Mouse (Mus musculus) adrenal gland, postnatal 14 days (tissue): ENCODE data around the gene Keap1. TPM values are rescaled to one million over a fixed set of nuclear protein-coding genes. Genes with fewer than 3 reads are reported as not detected.
"Not testable (repeated sequence)": the region's sequence is repeated elsewhere in the genome, so short reads cannot be mapped to it uniquely, and the experiment has no call there.

Experiments
- DNase-seq: peaks from one replicate; pipeline ENCODE4 v3.0.0; 2021; ENCODE audit warnings: mixed read lengths
- total RNA-seq: library from RNA; stranded (reverse); gene quantifications from 2 replicates; pipeline ENCODE4 v1.2.3, GENCODE M21; 2021

Gene Keap1
- total RNA-seq, 1 experiment from 2014 or later, result 42.0 TPM

GRCm38 (mm10) chr9:21196521-21197433, 42.4 kb downstream of the Keap1 start:
- no peak for DNase-seq

DNA sequence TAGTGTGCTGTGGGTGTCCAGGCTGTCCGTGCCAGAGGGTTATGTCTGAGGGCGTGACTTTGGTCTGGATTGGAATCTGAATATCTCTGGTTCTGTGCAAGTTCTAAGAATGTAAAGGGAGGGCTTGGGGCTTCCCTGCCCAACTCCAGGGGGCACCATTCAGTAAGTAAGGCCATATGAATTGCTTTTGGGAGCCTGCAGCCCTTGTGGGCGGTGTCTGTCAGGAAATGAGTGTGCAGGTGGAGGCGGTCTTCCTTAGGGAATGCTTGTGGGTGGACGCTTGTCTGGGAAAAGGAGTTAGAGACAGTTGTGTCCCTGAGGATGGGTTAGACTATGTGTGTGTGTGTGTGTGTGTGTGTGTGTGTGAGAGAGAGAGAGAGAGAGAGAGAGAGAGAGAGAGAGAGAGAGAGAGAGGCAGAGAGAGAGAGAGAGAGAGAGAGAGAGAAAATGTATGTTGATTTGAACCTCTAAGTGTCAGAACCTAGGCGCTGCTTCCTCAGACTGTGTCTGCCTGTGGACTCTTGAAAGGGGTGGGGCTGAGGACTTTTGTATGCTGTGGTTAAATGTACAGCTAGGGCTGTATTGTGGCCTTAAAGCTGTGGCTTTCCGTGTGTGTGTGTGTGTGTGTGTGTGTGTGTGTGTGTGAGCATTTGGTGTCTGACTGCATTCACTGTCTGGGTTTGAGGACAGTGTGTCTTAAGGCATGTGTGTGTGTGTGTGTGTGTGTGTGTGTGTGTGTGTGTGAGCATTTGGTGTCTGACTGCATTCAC, 43.2 kb downstream of the Keap1 start:
- DNase-seq, result not testable (repeated sequence)

DNA sequence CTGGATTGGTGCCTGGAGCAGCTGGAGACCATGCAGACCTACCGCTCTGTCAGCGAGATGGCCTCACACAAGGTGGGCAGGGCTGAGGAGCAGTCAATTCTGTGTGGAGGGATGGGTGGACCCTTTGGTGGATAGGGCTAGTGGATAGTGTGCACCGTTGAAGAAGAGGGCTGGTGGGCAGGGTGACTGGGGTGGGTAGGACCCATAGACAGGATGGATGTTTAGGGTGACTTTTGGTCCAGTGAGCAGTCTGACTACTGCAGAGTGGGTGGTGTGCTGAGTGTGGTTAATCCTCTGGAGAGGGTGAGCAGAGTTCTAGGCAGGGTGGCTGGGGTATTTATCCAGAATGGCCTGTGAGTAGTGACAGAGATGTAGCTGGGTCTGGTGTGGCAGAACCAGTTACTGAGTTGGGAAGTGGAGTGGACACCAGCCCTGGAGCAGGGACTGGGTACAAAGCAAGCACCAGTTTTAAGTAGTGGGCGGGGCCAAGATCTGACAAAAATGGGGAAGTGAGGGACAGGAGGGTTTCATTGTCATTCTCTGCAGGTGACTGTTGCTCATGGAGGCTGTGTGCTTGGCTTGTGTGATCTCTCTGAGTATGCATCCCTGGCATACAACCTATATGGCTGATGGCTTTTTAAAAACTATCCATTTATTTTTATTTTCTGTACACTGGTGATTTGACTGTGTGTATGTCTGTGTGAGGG, 44.2 kb downstream of the Keap1 start:
- no peak for DNase-seq

- no peak for DNase-seq
These were observed 45.4 kb downstream of the Keap1 start for GRCm38 (mm10) chr9:21193786-21194185.

- no peak for DNase-seq
These were observed 48.5 kb downstream of the Keap1 start for GRCm38 (mm10) chr9:21190670-21191069.

DNA sequence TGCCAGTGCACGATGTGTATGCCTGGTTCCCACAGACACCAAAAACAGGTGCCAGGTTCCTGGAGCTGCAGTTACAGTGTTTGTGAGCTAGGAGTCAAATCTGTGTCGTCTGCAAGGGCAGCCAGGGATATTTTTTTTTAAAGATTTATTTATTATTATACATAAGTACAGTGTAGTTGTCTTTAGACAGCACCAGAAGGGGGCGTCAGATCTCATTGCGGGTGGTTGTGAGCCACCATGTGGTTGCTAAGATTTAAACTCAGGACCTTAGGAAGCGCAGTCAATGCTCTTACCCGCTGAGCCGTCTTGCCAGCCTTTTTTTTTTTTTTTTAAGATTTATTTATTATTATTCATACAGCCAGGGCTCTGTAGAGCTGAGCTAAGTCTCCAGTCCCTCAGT, 49.3 kb downstream of the Keap1 start:
- DNase-seq, result peak; percentile 52

DNA sequence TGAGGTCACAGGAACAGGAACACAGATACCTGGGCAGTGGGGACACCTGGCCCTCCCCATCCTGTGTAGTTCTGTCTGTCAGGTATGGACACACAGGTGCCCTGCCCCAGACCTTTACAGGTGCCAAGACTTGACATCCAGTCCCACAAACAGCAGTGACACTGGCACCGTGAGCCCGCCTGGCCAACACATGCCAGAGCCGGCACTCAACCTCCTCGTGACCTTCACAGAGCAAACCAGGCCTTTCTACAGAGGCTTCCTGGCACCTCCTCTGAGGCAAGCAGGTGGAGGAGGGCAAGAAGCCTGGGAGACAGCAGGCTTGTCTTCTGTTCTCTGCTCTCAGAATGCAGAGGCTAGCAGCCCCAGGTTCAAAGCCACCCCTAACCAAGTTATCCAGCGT, 53.7 kb downstream of the Keap1 start:
- DNase-seq, result peak; percentile 54

DNA sequence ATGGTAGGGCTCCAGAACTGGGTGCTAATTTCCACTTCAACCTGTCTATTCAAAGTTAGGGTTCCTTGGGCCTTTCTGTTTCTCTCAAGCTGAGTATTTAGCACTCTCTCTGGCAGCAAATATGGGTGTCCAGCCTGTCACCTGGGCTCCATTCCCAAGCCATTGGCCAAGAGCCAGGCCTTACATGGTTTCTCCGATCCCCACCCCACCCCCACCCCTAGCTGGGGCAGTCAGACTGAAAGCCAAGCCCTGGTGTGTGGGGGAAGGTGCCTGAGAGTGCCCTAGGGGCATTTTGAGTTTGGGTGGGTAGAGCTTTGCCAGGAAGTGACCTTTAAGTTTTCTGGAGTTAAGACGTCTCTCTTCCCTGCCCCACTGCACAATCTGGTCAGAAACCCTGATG, 54.4 kb downstream of the Keap1 start:
- DNase-seq, result peak; percentile 76

GRCm38 (mm10) chr9:21183905-21184413, 55.2 kb downstream of the Keap1 start:
- DNase-seq, result peak; percentile 87

GRCm38 (mm10) chr9:21183421-21183820, 55.7 kb downstream of the Keap1 start:
- no peak for DNase-seq

GRCm38 (mm10) chr9:21181421-21182220, 57.5 kb downstream of the Keap1 start:
- peak; percentile 68 for DNase-seq

DNA sequence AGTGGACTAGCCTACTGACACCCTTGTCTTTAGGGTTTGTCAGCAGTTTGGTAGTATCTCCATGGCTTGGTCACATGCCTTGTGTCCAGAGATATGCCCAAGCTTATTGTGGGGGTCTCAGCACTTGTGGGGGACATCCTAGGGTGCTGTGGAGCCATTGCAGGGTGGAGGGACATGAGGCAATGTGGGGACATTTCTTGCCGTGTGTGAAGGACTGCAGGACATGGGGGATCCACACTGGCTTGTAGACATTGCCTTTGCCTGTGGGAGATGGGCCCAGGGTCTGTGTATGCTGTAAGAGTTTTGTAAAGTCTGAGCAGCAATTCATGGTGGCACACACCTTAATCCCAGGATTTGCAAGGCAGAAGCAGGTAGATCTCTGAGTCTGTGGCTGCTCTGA, 58.3 kb downstream of the Keap1 start:
- no peak for DNase-seq

DNA sequence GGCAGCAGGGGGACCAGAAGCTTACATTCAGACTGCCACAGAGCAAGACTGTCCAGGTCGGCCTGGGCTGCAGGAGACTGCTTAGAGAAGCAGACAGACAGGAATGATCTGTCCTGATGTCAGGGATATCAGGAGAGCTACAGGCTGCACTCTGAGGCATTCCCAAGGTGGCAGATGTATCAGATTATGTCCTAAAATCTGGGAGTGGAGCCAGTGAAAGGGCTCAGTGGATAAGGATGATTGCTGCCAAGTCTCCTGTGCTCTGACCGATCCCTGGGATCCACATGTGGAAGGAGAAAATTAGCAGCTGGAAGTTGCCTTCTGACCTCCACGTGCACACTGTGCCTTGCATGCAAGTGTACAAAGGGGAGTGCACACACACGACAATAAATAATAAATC, 58.8 kb downstream of the Keap1 start:
- no peak for DNase-seq

Other genes with a start within 250 kb of the Keap1 start
- 135 and 144 TPM in 2 replicates for gene Mrpl4, start 236.6 kb downstream of the Keap1 start, total RNA-seq
- 12.7 and 13.8 TPM in 2 replicates for gene Icam1, start 223.4 kb downstream of the Keap1 start, total RNA-seq
- 1.2 and 4.1 TPM in 2 replicates for gene Icam4, start 210.0 kb downstream of the Keap1 start, total RNA-seq
- 0.74 and 0.90 TPM in 2 replicates for gene Icam5, start 207.3 kb downstream of the Keap1 start, total RNA-seq
- gene Zglp1, start 172.3 kb downstream of the Keap1 start, total RNA-seq, result not detected in 2 replicates
- 0.44 and 0.86 TPM in 2 replicates for gene Gm49373, start 166.3 kb downstream of the Keap1 start, total RNA-seq
- 38.8 and 39.9 TPM in 2 replicates for gene Fdx1l, start 165.7 kb downstream of the Keap1 start, total RNA-seq
- gene Gm38431, start 147.4 kb downstream of the Keap1 start, total RNA-seq, result 1.4 and 2.1 TPM in 2 replicates
- 52.8 and 60.7 TPM in 2 replicates for gene Raver1, start 147.4 kb downstream of the Keap1 start, total RNA-seq
- gene Tyk2, start 108.1 kb downstream of the Keap1 start, total RNA-seq, result 12.6 and 17.3 TPM in 2 replicates
- 171 and 185 TPM in 2 replicates for gene Cdc37, start 89.4 kb downstream of the Keap1 start, total RNA-seq
- 22.4 and 22.9 TPM in 2 replicates for gene Pde4a, start 73.6 kb downstream of the Keap1 start, total RNA-seq
- gene S1pr5, start 9.1 kb upstream of the Keap1 start, total RNA-seq, result 1.8 and 2.3 TPM in 2 replicates
- 45.9 and 46.9 TPM in 2 replicates for gene Atg4d, start 25.9 kb upstream of the Keap1 start, total RNA-seq
- gene Kri1, start 48.6 kb upstream of the Keap1 start, total RNA-seq, result 27.2 and 36.8 TPM in 2 replicates
- gene Cdkn2d, start 52.0 kb upstream of the Keap1 start, total RNA-seq, result 17.9 and 22.5 TPM in 2 replicates
- not detected in 2 replicates for gene Ap1m2, start 73.0 kb upstream of the Keap1 start, total RNA-seq
- gene Slc44a2, start 81.3 kb upstream of the Keap1 start, total RNA-seq, result 40.4 and 56.5 TPM in 2 replicates
- 55.3 and 64.4 TPM in 2 replicates for gene Ilf3, start 128.5 kb upstream of the Keap1 start, total RNA-seq
- 13.9 and 20.8 TPM in 2 replicates for gene Qtrt1, start 172.5 kb upstream of the Keap1 start, total RNA-seq
- 93.2 and 101 TPM in 2 replicates for gene Dnm2, start 185.5 kb upstream of the Keap1 start, total RNA-seq